Mouse (Mus musculus): ENCODE measurements around the gene Zfp82.
"Not testable (repeated sequence)": the region's sequence is repeated elsewhere in the genome, so short reads cannot be mapped to it uniquely, and the experiment has no call there.

The Zfp82 gene

DNA sequence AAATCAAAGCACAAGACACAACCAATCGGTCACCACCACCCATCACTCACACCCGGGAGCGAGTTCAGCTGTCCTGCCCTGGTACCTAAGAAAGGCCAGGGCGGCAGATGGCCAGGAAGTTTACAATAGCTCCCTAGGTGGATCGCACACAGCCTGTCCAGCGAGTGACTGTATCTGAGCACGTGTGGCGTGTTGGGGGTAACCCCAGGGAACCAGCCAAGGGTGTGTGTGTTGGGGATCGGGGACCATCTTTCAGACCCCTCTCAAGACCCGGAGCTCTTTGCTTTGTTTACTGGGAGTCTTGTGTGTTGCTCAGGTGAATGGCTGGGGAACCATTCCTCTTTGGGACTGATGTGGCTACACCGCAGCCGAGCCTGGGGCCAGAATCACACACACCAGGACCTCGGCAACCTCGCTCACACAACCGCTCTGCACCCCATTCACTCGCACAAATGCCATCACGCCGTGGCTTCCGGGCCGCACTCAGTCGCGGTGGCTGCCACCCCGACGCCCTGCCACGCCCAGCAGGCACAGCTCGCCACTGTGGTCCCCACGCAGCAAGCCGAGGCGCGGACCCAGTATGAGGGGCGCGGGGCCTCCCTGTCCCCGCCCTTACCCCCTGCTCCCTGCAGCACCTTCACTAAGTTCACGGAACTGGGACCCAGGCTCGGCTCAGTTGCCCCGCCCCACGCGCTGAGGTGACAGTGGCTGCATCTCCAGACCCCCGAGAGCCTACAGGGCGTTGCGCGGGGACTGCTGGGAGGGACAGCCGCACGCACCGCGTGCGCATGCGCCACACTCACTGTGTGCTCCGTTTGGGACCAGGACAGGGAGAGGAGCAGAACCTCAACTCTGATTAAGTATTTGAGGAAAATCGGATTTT lies at the start of gene Zfp82:
Gene Zfp82, minus strand, starts transcription at position 755 of the 883 bp plus-strand sequence.
- DNase-seq (ENCODE audit: low spot score), result peak; percentile 92

DNA sequence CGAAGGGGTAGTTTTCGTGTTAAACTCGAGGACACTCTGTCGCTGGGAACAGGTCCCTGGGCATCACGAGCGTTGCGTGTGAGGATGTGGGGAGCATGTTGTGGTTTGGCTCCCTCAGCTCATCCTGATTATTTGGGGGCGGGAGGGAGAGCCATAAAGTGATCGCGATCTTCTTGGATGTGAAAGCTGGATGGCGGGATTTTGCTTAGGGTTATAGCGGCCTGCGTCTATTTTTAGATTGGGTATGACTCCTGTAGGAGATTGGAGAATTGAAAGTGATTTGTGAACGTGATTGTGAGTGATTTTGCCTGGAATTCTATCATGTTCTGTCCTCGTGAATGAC lies 49.5 kb upstream of the Zfp82 start:
- no peak for DNase-seq (ENCODE audit: low spot score)

DNA sequence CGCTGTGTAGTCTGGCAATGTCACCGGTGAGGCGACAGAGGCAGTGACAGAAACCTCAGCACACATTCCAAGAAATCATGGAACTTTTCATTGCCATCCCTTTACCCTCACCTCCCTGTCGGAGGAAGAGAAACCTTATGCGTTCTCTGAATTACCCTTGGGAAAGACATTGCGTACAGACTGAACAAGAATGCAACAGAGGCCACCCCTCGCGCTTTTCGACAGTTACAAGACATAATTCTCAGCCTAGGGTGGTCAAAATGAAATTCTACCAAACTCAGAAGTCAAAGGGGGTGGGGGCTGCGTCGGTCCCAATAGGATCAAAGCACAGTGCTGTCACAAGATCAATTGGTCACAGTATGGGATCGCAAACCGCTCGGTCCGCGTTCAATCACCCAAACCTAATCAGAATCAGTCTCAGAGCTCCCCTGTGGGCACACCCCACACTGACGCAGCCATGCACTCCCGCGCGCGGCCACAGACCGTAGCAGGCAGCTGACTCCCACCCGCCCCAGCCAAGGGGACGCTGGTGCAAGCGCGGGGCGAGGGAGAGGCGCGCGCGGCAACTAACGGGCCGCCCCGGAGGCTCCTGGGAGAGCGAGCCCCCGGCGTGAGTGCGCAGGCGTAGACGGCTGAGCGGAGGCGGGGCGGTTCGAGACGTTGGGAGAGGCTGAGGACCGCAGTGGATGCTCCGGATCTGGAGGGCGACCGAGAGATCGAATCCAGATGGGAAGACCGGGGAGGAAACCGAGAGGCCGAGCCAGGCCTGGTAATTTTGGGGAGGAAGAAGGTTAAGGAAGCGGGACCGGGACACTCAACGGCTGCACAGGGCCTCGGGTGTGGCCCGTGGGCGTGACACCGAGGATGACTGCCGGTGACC lies 48.8 kb upstream of the Zfp82 start, which contains the start of gene Zfp382:
Gene Zfp382, plus strand, starts transcription at position 635 of the 880 bp plus-strand sequence.
- peak; percentile 94 for DNase-seq (ENCODE audit: low spot score)

DNA sequence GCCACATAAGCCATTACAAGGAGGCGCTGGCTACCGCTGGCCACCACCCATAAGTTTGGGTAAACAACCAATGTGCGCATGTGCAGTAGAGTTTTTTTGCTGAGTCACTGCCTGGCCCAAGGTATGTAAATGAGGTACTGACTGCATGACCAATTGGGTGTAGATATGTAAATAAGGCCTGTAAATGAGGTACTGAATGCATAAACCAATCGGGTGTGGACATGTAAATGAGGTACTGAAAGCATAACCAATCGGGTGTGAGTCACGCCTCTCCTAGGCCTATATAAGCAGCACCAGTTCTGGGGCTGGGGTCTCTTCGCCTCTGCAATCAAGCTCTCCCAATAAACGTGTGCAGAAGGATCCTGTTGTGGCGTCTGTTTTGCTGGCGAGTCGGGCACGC lies 45.2 kb upstream of the Zfp82 start:
- DNase-seq (ENCODE audit: low spot score), result not testable (repeated sequence)

DNA sequence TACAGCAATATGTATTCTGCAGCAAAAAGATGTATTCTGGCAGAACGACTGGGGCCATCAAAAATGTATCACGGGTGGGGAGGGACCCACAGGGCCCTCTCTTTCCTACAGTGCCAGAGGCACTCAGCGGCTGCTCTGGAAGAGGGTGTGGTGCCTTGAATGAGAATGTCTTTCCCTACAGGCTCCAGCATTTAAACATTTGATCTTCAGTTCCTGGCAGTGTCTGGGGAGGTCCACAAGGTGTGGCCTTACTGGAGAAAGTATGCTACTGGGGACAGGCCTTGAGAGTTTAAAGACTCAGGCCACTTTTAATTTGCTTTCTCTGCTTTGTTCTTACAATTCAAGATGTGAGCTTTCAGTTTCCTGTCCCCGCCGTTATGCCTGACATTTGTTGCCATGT lies 43.4 kb upstream of the Zfp82 start:
- no peak for DNase-seq (ENCODE audit: low spot score)

DNA sequence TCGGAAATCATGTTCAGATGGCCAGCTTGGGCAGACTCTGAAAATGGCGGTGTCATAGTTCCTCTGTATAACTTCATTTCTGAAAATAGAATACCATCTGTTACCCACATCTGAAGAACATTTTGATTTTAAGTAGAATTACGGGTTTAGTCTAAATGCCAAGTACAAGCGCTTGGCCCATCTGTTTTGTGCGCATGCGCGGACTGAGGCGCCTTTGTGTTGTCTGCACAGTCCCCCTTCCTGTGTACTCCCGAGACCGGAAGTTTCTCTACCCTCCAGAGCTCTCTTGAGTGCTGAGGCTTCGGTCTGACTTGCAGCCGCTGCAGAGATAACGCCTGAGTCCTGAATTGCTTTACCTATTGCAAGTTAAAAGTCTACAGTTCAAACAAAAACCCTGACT lies 26.6 kb upstream of the Zfp82 start:
- no peak for DNase-seq (ENCODE audit: low spot score)

DNA sequence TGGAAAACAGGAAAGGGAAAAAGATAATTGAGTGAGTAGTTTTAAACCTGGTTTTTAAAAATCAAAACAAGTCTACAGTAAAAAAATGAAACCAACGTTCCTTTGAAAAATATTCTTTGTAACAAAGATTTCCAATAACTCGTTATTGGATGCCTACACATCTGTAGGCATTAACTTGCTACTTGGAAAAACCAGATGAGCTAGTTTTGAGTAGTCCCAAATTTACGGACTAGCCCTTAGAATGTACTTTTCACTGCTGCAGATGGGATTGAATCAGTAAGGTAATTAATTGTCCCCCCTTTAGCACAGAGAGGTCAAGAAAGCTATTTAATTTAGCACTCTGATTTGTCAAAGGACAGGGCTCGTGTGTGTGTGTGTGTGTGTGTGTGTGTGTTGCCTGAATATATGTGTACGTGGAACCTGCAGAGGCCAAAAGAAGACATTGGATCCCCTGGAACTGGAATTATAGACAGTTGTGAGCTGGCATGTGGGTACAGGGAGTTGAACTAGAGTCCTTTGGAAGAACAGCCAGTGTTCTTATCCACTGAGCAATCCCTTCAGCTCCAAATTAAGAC lies 22.9 kb upstream of the Zfp82 start:
- DNase-seq (ENCODE audit: low spot score), result peak; percentile 20

DNA sequence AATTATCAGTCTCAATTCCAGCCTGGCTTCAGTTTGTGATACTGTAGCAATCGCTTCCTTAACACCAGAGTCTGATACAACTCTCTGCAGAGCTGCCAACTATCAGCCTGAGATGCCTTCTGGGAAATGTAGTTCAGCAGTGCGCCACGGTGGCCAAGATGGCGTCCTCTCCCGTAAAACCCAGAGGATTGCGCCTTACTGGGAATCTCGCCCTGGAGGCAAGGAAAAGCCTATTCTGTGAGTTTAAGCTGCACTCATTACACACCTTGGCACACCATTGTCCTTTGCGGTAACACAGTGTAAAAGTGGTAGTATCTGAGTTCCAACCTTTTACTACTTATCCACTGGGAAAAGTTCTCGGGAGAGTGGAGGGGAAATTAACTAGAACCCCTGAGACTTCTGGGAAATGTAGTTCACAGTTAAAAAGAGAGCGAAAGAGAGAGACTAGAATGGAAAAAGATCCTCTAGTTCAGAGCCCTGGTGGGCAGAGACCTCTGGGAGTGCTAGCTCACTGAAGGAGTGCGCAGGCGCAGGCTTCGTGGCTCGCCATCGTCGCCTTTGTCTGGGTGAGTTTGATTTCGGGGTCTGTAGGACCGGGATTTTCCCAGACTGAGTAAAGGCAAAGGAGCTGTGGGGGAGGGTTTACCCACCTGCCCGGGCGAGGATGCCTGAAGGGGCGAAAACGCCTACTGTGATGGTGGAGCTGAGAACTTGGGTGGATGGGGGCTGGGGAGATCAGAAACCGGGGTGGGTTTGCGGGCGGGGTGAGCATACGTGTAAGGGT lies 22.1 kb upstream of the Zfp82 start, which contains the start of gene Zfp260:
Gene Zfp260, plus strand, starts transcription at position 132 of the 784 bp plus-strand sequence.
- peak; percentile 99 for DNase-seq (ENCODE audit: low spot score)

DNA sequence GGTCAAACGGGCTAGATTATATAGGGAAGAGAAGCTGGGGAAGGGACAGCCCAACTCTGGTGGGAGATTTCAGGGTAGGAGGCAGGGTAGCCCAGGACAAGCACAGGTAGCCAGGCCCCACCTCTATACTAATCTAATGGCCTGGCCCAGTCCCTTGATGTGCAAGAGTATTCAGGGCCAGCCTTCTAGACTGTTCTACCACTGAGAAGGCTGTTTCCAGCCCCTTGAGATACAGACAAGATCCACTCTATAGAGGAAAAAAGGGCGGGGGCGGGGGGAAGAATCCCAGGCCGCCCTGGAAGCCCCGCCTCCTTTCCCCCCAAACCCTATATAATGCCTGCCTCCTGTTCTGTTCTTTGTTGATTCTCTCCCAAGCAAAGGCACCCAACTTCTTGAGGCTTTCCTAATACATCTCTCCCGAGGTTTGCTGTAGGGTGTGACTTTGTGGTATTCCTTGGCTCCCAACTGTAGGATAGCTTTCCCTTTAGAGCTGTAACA lies 21.3 kb upstream of the Zfp82 start:
- DNase-seq (ENCODE audit: low spot score), result no peak

DNA sequence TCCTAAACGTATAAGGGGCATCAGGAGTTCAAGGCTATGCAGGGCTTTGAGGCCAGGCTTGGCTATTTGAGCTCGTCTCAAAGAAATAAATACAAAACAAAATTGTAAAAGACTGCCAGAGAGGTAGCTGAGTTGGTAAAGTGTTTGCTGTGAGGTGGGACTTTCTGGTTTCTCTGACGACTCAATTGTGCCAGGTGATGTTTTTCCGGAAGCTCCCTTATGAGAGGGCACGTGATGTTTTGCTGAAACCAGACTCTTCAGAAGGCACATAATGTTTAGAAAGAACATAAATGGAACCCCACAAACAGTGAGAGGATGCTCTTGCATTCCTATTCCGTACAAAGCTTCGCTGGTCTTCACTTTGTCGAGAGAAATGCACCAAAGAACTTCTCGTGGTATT lies 20.0 kb upstream of the Zfp82 start:
- no peak for DNase-seq (ENCODE audit: low spot score)

DNA sequence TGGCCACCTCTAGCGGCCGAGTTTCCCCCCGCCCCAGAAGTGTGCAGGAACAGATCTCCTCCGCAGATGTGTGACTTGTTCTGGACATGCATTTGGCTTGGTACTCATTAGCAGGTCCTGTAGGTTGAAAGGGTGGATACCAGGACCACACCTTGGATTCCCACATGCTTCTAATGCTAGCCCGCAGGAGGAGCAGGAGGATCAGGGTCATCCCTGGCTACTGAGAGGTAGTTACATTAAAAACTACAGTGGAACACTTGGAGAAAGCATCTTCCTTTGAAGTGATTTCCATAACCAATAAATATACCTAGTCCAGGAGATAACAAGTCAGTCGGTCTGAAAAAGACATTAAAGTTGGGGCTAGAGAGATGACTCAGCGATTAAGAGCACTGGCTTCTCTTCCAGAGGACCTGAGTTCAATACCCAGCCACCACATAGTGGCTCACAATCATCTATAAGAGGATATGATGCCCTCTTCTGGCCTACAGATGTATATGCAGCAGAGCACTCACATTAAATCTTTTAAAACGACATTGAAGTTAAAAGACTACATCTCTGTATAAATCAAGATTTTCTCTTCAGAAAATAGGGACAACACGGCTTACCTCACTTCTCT lies 18.4 kb upstream of the Zfp82 start:
- peak; percentile 12 for DNase-seq (ENCODE audit: low spot score)

DNA sequence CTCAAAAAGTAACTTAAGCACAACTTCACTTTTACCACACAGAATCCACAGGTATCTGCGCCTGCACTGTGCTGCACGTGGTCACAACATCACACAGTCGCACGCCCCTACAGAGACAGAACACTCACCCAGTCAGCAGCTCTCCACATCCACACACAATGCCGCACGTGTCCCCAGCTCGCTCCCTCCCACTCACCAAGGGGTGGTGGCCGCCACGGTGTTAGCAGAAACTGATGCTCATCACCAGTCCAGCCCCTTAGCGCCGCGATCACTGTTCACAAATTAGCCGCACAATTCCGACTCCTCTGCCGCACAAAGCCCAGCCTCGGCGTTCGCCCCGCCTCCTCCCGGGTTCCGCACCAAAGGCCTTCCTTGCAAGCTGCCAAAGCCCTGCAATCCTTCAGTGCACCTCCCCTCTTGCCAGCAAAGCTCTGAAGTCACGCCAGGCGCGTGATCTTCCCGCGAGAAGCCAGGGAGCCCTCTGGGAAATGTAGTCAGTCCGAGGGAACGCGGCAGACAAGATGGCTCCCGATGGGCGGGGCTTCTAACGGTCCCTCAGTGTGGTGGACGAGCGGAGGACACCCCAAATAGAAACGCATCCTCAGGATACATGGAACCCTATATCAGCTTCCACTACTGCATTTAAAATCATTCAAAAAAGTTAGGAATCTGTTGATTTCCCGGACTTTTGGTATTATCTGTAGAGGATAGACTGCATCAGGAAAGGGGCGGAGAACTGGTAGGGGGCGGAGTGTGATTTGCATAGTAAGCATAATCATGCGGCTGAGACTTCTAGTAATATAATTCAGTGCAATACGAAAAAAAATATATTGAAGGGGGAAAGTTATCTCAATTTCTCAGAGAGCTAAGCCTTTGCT lies 17.6 kb upstream of the Zfp82 start, which contains the start of the genes Gm26920 and Zfp566:
Gene Gm26920, minus strand, starts transcription at position 319 of the 878 bp plus-strand sequence.
Gene Zfp566, minus strand, starts transcription at position 436 of the 878 bp plus-strand sequence.
- DNase-seq (ENCODE audit: low spot score), result peak; percentile 95

DNA sequence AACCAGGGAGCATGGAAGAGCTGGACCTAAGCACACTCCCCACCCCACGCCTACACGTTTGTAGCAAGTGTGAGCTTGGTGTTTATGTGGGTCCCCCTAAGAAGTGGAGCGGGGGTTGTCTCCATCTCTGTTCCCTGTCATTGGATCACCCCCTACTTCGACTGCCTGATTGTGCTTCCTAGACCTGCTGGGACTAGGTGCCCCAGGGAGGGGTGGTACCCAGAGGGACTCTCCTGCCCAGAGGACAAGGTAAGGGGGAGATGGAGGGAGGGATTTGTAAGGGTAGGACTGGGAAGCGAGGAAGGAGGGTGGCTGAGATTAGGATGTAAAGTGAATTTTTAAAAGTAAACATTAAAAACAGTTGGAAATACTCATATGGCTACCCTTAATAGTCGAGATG lies 16.7 kb upstream of the Zfp82 start:
- no peak for DNase-seq (ENCODE audit: low spot score)

DNA sequence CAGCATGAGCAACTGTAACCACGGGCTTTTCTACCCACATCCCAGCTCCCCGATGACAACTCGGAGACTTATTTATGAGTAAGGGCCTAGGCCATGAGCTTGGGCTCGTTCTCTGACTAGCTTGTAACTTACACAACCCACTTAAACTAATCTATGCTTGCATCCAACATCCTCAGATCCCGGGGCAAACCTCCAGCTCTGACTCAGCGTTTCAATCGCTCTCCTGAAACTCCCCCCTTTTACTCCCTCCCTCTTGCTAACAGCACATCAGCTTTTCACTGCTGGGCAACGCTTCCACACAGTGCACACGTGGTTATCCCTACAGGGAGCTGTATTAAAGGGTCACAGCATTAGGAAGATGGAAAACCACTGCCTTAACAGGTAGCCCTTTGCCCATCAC lies 13.8 kb upstream of the Zfp82 start:
- DNase-seq (ENCODE audit: low spot score), result no peak

DNA sequence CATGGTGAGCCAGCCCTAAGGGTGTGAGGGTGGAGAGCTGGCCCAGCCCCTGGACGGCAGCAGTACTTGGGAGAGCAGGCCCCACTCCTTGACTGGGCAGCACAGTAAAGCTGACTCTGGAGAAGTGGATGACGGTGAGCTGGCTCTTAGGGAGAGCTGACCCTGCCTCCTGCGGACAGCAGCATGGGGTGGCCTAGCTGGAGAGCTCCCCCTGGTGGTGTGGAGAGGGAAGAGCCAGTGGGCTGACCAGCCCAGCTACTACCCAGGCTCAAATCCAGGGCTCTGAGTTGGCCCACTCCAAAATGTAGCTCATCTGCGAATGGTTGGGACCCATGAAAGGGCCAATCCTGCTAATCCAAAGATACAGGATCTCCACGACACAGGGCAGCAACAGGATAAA lies 8.1 kb downstream of the Zfp82 start:
- no peak for DNase-seq (ENCODE audit: low spot score)

DNA sequence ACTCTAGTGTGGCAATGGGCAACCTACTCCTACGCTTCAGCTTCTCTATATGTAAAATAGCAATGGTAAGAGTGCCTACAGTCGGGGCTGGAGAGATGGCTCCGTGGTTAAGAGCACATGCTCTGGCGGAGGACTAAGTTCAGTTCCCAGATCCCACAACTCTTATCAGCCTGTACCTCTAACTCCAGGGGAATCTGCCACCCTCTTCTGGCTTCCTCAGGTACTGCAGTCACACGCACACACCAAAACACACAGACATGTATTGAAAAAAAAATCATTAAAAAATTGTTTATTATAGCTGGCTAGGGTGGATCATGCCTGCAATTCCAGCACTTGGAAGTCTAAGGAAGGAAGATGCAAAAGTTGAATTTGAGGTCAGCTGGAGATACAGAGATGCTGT lies 10.2 kb downstream of the Zfp82 start:
- peak; percentile 42 for DNase-seq (ENCODE audit: low spot score)

DNA sequence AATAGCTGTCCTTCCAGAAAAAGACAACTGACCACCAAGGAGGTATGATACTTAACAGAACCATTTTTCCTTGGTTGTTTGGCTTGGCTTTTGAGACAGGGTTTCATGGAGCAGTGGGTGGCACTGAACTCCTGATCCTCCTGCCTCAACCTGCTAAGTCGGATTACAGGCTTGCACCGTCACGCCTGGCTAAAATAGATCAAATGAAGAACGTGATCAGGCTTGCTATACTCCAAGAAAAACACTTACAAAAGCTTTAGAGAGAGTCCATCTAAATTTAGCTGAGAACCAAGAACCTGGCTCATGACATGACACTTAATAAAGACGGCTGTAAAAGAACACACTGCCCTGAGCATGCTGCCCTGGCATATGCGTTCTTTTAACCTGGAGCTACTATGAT lies 12.4 kb downstream of the Zfp82 start:
- DNase-seq (ENCODE audit: low spot score), result no peak

DNA sequence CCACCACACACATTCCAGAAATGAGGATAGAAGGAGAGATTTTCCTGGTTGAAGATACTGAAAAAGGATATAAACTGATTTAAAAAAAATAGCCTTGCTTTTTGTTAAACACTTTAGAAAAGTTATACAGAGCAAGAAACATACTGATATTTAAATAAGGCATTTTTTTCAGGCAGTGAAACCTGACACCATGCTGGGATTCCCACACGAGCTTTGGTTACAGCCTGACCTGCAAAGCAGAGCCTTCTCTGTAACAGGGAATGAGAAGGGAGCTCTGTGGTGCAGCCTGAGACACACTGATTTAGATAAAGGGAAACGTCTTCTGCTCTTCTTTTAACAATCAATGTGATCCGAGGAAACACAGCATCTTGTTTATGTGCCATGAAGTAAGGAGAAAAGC lies 19.1 kb downstream of the Zfp82 start:
- DNase-seq (ENCODE audit: low spot score), result no peak

DNA sequence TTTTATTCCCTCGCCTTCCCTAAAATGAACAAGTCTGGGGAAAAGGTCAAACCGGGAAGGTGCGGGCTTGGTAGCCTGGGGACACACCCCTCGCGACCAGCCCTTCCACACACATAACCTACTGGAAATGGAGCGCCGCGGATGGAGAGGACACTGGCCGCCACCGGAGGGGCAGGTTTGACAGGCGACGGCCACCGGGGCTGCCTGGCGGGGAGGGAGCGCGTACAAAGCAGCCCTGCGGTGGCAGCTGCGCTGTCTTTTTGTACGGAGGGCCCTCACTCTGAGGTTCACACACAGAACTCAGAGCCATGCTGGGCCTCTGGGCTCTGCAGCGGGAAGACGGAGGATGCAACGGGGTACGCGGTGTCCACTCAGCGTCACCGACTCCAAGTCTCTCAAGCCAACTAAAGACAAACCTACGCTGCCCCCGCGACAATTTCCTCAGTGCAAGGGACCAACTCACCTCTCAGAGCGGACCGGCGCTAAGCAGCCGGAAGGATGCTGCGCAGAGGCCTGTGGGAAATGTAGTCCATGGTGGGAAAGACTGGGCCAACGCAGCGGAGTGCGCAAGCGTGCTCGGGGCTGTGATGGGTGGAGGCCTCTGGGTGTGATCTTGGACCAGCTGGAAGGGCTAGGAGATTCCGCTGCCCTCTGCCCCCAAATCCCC lies 21.7 kb downstream of the Zfp82 start, which contains the start of gene Zfp14:
Gene Zfp14, minus strand, starts transcription at position 499 of the 667 bp plus-strand sequence.
- DNase-seq (ENCODE audit: low spot score), result peak; percentile 94
